Mouse (Mus musculus): ENCODE measurements around the gene Zc2hc1b. TPM values are rescaled to one million over a fixed set of nuclear protein-coding genes. Genes with fewer than 3 reads are reported as not detected.

Gene Zc2hc1b
- total and polyA plus RNA-seq, 2 experiments, result not detected

DNA sequence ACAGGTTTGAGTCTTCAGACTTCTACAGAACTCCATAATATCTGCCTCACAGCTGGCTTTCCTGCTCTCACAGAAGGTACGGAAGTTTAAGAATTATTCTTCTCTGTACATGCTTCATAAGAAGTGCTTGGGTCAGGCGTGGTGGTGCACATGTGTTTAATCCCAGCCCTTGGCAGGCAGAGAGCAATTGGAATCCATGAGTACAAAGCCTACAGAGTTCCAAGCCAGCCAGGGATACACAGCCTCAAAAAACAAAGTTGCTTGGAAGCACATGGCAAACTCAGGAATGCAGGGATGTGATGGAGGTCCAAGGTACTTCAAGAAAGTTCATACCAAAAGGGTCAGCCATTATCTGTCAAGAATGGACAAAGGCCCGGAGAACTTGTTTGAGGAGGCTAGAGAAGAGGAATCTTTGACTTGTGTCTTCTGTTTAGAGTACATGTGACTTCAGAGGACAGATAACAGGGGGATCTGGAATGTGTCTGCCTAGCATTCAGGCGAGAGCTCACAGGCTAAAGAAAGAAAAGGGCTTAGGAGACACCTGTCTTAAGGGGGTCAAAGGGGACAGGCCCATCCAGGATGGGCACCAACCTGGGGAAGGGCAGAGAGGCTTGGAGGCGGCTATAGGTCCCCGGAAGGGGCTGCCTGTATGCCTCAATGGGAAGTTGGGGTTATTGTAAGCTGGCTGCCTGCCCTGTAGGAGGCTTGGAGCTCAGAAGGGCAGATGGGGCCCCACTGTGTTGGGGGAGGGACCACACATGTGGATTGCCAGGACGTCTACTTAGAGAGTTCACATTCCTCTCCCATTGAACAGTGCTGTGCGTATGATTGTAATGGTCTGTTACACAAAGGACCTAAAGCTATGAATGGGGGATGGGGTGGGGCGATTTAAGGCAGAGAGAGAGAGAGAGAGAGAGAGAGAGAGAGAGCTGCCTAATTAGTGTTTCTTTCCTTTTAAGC lies 60.8 kb downstream of the Zc2hc1b start:
- H3K9ac ChIP-seq (ENCODE audit: low read depth, low read length), result no peak overlapping the region
- no peaks in the 10 kb centered on the region for H3K27me3 ChIP-seq (ENCODE audit: control insufficient read depth, insufficient read depth, low read length)
- no peaks in the 10 kb centered on the region for H3K79me2 ChIP-seq (ENCODE audit: control insufficient read depth, insufficient read depth, low read length)
- DNase-seq (ENCODE audit: extremely low read depth, low read depth, low spot score), result no peak
- WGBS, result 60% methylated on average over 9 of the region's 9 CpGs
- H3K27ac ChIP-seq (replicated peaks; ENCODE audit: insufficient read depth, low read depth, low read length), result no peak overlapping the region
- no peaks in the 10 kb centered on the region for H3K4me1 ChIP-seq (ENCODE audit: control insufficient read depth, insufficient read depth, low read length)
- no peaks in the 10 kb centered on the region for H3K36me3 ChIP-seq (ENCODE audit: control insufficient read depth, insufficient read depth, low read length)
- TF ChIP-seq CTCF (IDR thresholded peaks at IDR 0.05; ENCODE audit: low read depth, low read length) (no peak), POLR2A (IDR thresholded peaks at IDR 0.05; ENCODE audit: extremely low read depth, insufficient read depth, low read length) (no peak)
- no peak overlapping the region for H3K4me3 ChIP-seq (ENCODE audit: insufficient read depth, low read depth, low read length)

- WGBS, result 89% methylated on average over 4 of the region's 4 CpGs
- no peaks in the 10 kb centered on the region for H3K36me3 ChIP-seq (ENCODE audit: control insufficient read depth, insufficient read depth, low read length)
- H3K79me2 ChIP-seq (ENCODE audit: control insufficient read depth, insufficient read depth, low read length), result no peaks in the 10 kb centered on the region
- no peaks in the 10 kb centered on the region for H3K4me1 ChIP-seq (ENCODE audit: control insufficient read depth, insufficient read depth, low read length)
- H3K27me3 ChIP-seq (ENCODE audit: control insufficient read depth, insufficient read depth, low read length), result no peaks in the 10 kb centered on the region
- DNase-seq (ENCODE audit: extremely low read depth, low read depth, low spot score), result no peak
- H3K9ac ChIP-seq (ENCODE audit: low read depth, low read length), result no peak overlapping the region
- TF ChIP-seq POLR2A (IDR thresholded peaks at IDR 0.05; ENCODE audit: extremely low read depth, insufficient read depth, low read length) (no peak), CTCF (IDR thresholded peaks at IDR 0.05; ENCODE audit: low read depth, low read length) (no peak)
- H3K4me3 ChIP-seq (ENCODE audit: insufficient read depth, low read depth, low read length), result no peak overlapping the region
- no peak overlapping the region for H3K27ac ChIP-seq (replicated peaks; ENCODE audit: insufficient read depth, low read depth, low read length)
Measured at GRCm38 (mm10) chr10:13115030-13115429, 62.8 kb downstream of the Zc2hc1b start.

- H3K9ac ChIP-seq (ENCODE audit: low read depth, low read length), result no peak overlapping the region
- no peaks in the 10 kb centered on the region for H3K27me3 ChIP-seq (ENCODE audit: control insufficient read depth, insufficient read depth, low read length)
- no peak for DNase-seq (ENCODE audit: extremely low read depth, low read depth, low spot score)
- H3K79me2 ChIP-seq (ENCODE audit: control insufficient read depth, insufficient read depth, low read length), result no peaks in the 10 kb centered on the region
- H3K4me3 ChIP-seq (ENCODE audit: insufficient read depth, low read depth, low read length), result no peak overlapping the region
- H3K36me3 ChIP-seq (ENCODE audit: control insufficient read depth, insufficient read depth, low read length), result no peaks in the 10 kb centered on the region
- H3K27ac ChIP-seq (replicated peaks; ENCODE audit: insufficient read depth, low read depth, low read length), result no peak overlapping the region
- no peak for TF ChIP-seq CTCF (IDR thresholded peaks at IDR 0.05; ENCODE audit: low read depth, low read length)
- no peak for TF ChIP-seq POLR2A (IDR thresholded peaks at IDR 0.05; ENCODE audit: extremely low read depth, insufficient read depth, low read length)
- 81% methylated on average over 4 of the region's 4 CpGs for WGBS
- H3K4me1 ChIP-seq (ENCODE audit: control insufficient read depth, insufficient read depth, low read length), result no peaks in the 10 kb centered on the region
Measured at GRCm38 (mm10) chr10:13113641-13114040, 64.2 kb downstream of the Zc2hc1b start.

DNA sequence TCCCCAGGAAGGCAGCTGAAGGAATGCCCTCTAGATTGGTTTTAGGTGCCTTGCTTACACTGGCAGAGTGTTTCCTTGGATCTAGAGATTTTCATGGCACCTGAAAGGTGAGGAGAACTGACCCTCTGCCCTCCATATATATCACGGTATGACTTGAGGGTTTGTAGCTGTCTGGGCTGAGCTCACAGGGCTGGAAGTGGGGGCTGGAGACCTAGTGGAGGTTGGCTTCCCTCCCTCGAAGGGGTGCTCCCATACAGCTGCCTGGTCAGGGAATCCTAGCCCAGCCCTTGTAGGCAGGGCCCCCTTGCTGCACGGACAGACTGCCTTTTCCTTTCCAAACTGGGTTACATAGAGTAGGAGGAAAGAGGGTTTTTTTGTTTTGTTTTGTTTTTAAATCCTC lies 65.0 kb downstream of the Zc2hc1b start:
- no peaks in the 10 kb centered on the region for H3K79me2 ChIP-seq (ENCODE audit: control insufficient read depth, insufficient read depth, low read length)
- no peaks in the 10 kb centered on the region for H3K27me3 ChIP-seq (ENCODE audit: control insufficient read depth, insufficient read depth, low read length)
- no peak for DNase-seq (ENCODE audit: extremely low read depth, low read depth, low spot score)
- no peak overlapping the region for H3K9ac ChIP-seq (ENCODE audit: low read depth, low read length)
- 50% methylated on average over 3 of the region's 3 CpGs for WGBS
- H3K4me3 ChIP-seq (ENCODE audit: insufficient read depth, low read depth, low read length), result no peak overlapping the region
- no peaks in the 10 kb centered on the region for H3K36me3 ChIP-seq (ENCODE audit: control insufficient read depth, insufficient read depth, low read length)
- H3K4me1 ChIP-seq (ENCODE audit: control insufficient read depth, insufficient read depth, low read length), result no peaks in the 10 kb centered on the region
- no peak for TF ChIP-seq POLR2A (IDR thresholded peaks at IDR 0.05; ENCODE audit: extremely low read depth, insufficient read depth, low read length)
- TF ChIP-seq CTCF (IDR thresholded peaks at IDR 0.05; ENCODE audit: low read depth, low read length), result no peak
- no peak overlapping the region for H3K27ac ChIP-seq (replicated peaks; ENCODE audit: insufficient read depth, low read depth, low read length)

GRCm38 (mm10) chr10:13109781-13110180 lies 68.0 kb downstream of the Zc2hc1b start:
- no peak for DNase-seq (ENCODE audit: extremely low read depth, low read depth, low spot score)
- TF ChIP-seq POLR2A (IDR thresholded peaks at IDR 0.05; ENCODE audit: extremely low read depth, insufficient read depth, low read length), result no peak
- TF ChIP-seq CTCF (IDR thresholded peaks at IDR 0.05; ENCODE audit: low read depth, low read length), result no peak
- WGBS, result 47% methylated on average over 1 of the region's 1 CpGs
- Histone ChIP-seq H3K36me3 (ENCODE audit: control insufficient read depth, insufficient read depth, low read length) (no peaks in the 10 kb centered on the region), H3K79me2 (ENCODE audit: control insufficient read depth, insufficient read depth, low read length) (no peaks in the 10 kb centered on the region), H3K9ac (ENCODE audit: low read depth, low read length) (no peak overlapping the region), H3K27ac (replicated peaks; ENCODE audit: insufficient read depth, low read depth, low read length) (no peak overlapping the region), H3K4me3 (ENCODE audit: insufficient read depth, low read depth, low read length) (no peak overlapping the region), H3K4me1 (ENCODE audit: control insufficient read depth, insufficient read depth, low read length) (no peaks in the 10 kb centered on the region), H3K27me3 (ENCODE audit: control insufficient read depth, insufficient read depth, low read length) (no peaks in the 10 kb centered on the region)

GRCm38 (mm10) chr10:13108847-13109246 lies 69.0 kb downstream of the Zc2hc1b start:
- H3K4me1 ChIP-seq (ENCODE audit: control insufficient read depth, insufficient read depth, low read length), result no peaks in the 10 kb centered on the region
- no peak overlapping the region for H3K4me3 ChIP-seq (ENCODE audit: insufficient read depth, low read depth, low read length)
- no peaks in the 10 kb centered on the region for H3K79me2 ChIP-seq (ENCODE audit: control insufficient read depth, insufficient read depth, low read length)
- H3K36me3 ChIP-seq (ENCODE audit: control insufficient read depth, insufficient read depth, low read length), result no peaks in the 10 kb centered on the region
- DNase-seq (ENCODE audit: extremely low read depth, low read depth, low spot score), result no peak
- WGBS, result 78% methylated on average over 4 of the region's 4 CpGs
- H3K27ac ChIP-seq (replicated peaks; ENCODE audit: insufficient read depth, low read depth, low read length), result no peak overlapping the region
- TF ChIP-seq POLR2A (IDR thresholded peaks at IDR 0.05; ENCODE audit: extremely low read depth, insufficient read depth, low read length), result no peak
- TF ChIP-seq CTCF (IDR thresholded peaks at IDR 0.05; ENCODE audit: low read depth, low read length), result no peak
- H3K27me3 ChIP-seq (ENCODE audit: control insufficient read depth, insufficient read depth, low read length), result no peaks in the 10 kb centered on the region
- no peak overlapping the region for H3K9ac ChIP-seq (ENCODE audit: low read depth, low read length)

All from liver, adult 2 months (tissue).